Mouse (Mus musculus): ENCODE measurements around the gene Ppp1r14a.
A peak's percentile ranks its signal among the peaks of the same experiment; 100 is the strongest.

Ppp1r14a gene

GRCm38 (mm10) chr7:29303738-29304462 lies 14.8 kb downstream of the Ppp1r14a start, which contains the start of gene Dpf1:
Gene Dpf1 (plus strand): TSS chr7:29303951.
- peak; percentile 74 to 80 for DNase-seq (ENCODE audit: low spot score in 2 of 2)

DNA sequence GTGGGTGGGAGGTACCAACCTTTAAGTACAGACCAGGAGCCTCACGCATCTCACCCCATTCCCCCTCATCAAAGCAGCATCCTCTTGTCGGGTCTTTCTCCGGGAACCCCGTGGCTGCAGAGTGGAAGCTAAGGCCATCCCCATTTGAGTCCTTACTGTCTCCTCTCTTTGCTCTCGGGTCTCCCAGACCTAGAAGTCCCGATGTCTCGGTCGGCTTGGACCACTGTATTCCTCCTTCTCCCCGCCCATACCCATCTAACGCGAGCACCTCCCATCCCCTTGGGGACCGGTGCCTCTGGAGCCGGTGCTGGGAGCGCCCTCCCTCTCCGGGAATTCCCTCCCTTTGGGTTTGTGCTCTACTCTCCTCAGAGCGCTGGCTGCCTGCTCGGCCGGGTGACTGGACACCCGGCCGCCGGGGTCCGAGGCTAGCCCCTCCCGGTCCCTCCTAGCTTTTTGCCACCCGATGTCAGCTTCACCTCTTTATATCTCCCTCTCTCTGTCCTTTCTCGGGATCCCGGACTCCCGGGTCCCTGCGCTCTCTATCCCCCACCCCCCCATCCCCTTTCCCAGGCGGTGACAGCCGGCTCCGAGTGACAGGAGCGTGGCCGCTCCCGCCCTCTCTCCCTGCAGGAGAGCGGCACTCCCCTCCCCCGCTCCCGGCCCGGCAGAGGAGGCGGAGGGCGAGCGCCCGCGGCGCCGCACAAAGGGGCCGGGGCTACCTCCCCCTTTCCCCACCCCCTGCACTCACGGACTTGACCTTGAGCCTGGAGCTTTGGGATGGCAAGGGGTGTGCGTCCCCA lies 15.6 kb downstream of the Ppp1r14a start:
- DNase-seq (ENCODE audit: low spot score in 2 of 2) = peak in 1 of 2 experiments; percentile 22

GRCm38 (mm10) chr7:29305263-29305988 lies 16.3 kb downstream of the Ppp1r14a start:
- DNase-seq (ENCODE audit: low spot score in 2 of 2) = no peak

DNA sequence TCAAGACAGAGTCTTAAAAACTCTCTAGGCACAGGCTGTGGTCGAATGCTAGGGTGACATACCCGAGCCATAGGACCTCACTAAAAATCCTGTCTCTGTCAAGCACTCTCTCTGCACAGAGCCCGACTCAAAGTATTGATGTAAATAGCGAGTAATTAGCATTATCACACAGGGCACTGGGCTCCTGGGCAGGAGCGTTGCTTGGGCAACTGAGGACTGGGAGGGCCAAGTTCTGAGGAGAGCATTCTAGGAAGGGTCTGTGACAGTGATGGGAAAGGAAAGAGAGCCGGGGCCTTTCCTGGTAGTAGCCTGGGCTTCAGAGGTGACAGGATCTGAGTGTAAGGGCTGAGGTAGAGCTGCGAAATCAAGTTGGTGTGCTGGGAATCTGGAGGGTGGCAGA lies 17.0 kb downstream of the Ppp1r14a start:
- DNase-seq (ENCODE audit: low spot score in 2 of 2) = no peak

DNA sequence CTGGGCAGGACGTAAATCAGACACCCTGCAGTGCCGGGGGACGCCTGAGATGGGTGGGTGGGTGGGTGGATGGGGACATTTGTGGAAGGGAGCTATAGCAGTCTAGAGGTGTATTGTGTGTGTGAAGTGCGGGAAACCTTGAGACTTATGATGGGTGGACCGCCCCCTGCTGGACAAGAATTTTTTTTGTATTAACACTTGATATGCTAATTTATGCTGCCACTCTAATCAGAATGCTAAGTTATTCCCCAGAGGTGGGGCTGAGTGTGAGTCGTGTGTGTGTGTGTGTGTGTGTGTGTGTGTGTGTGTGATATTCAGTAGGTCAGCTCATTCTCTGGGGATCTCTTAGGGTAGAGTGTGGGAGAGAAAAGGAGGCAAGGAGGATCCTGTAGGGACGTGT lies 17.5 kb downstream of the Ppp1r14a start:
- no peak for DNase-seq (ENCODE audit: low spot score in 2 of 2)

DNA sequence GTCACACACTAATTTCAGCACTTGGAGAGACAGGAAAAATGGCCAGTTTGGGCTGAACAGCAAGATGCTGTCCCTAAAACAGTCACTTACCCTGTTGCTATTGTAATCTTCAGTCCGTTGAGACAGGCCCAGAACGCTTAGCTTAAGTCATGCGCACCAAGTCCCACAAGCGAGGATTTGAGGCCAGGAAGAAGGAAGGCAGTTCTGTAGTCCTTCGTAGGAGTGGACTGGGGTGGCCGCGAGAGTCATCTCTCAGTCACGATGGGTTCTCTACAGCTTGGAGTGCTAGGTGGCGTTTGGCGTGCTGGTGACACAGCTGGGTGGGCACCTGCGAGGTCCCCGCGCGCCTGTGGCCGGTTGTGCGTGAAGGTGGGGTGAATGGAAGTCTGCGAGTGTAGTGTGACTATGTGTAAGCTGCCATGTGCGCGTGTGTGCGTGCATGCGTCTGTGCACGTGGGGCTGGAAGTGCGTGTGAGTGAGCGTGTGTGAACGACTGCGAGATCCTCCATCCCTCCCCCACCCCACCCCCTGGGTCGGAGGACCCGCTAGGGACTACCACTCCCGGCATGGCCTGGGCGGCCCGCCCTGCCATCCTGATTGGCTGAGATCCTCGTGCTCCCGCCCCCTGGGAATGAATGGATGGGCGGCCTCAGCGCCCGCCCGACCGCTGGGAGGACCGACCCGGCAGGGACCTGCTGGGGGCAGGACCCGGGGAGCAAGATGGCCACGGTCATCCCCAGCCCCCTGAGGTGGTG lies 18.4 kb downstream of the Ppp1r14a start:
- DNase-seq (ENCODE audit: low spot score in 2 of 2) = peak; percentile 87 to 92

- peak in 1 of 2 experiments; percentile 45 for DNase-seq (ENCODE audit: low spot score in 2 of 2)
Measured at GRCm38 (mm10) chr7:29309221-29309721, 20.2 kb downstream of the Ppp1r14a start.

- no peak for DNase-seq (ENCODE audit: low spot score in 2 of 2)
Measured at GRCm38 (mm10) chr7:29309749-29310148, 20.6 kb downstream of the Ppp1r14a start.

GRCm38 (mm10) chr7:29313051-29313450 lies 23.9 kb downstream of the Ppp1r14a start:
- peak in 1 of 2 experiments; percentile 15 for DNase-seq (ENCODE audit: low spot score in 2 of 2)

DNA sequence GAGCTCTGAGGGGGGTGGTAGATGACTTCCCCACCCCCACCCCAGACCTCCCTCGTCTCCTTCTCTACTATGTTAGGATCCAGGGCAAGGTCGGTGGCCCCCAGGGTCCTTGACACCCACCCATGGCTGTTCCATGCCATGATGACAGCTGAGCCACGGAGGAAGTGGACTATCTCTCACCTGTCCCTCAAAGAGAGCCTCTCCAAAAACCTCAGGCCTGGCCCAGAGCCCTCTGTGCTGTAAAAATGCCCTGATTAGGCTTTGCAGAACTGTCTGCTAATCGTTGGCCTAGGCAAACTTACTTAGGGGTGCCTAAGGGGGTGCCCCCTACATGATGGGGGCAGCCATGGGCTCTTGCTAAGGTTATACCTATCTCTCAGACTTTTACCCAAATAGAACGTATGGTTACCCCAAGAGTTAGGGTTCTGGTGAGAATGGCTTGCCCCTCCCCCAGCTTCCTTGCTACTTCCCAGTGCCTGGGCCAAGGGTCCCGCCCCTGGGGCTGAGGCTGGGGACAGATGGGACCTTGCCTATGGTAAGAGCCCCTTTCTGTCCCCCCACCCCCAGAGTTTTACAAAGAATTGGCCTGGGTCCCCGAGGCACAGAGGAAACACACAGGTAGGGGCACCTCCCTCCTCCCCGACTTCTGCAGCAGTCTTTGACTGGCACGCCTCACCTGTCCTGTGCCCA lies 24.6 kb downstream of the Ppp1r14a start:
- DNase-seq (ENCODE audit: low spot score in 2 of 2) = no peak

GRCm38 (mm10) chr7:29314844-29315628 lies 25.9 kb downstream of the Ppp1r14a start:
- peak in 1 of 2 experiments; percentile 62 for DNase-seq (ENCODE audit: low spot score in 2 of 2)

DNA sequence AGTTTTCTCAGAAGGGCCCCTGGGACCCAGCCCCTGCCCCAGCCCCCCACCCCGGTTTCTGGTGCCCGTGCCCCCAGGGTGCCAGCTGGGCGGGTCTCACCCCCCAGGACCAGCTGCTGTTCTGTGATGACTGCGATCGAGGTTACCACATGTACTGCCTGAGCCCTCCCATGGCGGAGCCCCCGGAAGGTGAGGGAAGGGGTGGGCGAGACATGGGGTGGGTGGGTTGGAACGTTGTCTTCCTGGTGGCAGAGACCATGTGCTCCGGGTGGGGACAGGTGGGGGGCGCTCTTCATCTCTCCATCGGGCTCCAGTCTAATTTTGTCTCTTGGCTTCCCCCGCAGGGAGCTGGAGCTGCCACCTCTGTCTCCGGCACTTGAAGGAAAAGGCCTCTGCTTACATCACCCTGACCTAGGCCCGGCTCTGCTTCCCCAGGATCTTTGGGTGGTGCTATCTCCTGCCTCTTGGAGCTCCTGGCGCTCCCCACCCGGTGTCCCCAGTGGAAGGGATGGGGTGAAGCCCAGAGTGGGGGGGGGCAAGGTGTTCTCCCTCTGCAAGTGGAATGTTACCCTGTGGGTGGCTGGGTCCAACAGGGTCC lies 27.1 kb downstream of the Ppp1r14a start:
- DNase-seq (ENCODE audit: low spot score in 2 of 2) = no peak

GRCm38 (mm10) chr7:29316976-29317375 lies 27.9 kb downstream of the Ppp1r14a start:
- peak in 1 of 2 experiments; percentile 62 for DNase-seq (ENCODE audit: low spot score in 2 of 2)

DNA sequence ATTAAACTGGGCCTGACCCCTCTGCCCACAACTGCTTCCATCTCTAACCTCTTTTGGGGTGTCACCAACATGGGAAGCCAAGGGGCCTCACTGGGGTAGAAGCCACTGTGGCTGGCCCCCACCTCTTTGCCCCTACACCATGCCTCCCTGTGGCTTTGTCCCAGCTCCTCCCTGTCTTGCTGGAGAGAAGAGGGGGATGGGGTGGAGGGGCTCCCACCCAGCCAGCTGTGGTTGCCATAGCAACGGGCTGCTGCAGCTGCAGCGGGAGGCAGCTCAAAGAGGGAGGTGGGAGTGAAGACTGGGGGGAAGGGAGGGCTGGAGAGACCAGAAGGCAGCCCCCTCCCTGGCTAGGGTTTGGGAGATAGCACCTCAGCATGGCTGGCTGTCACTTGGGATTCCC lies 28.4 kb downstream of the Ppp1r14a start:
- DNase-seq (ENCODE audit: low spot score in 2 of 2) = no peak

- DNase-seq (ENCODE audit: low spot score in 2 of 2) = no peak
Measured at GRCm38 (mm10) chr7:29318115-29318911, 29.2 kb downstream of the Ppp1r14a start.

DNA sequence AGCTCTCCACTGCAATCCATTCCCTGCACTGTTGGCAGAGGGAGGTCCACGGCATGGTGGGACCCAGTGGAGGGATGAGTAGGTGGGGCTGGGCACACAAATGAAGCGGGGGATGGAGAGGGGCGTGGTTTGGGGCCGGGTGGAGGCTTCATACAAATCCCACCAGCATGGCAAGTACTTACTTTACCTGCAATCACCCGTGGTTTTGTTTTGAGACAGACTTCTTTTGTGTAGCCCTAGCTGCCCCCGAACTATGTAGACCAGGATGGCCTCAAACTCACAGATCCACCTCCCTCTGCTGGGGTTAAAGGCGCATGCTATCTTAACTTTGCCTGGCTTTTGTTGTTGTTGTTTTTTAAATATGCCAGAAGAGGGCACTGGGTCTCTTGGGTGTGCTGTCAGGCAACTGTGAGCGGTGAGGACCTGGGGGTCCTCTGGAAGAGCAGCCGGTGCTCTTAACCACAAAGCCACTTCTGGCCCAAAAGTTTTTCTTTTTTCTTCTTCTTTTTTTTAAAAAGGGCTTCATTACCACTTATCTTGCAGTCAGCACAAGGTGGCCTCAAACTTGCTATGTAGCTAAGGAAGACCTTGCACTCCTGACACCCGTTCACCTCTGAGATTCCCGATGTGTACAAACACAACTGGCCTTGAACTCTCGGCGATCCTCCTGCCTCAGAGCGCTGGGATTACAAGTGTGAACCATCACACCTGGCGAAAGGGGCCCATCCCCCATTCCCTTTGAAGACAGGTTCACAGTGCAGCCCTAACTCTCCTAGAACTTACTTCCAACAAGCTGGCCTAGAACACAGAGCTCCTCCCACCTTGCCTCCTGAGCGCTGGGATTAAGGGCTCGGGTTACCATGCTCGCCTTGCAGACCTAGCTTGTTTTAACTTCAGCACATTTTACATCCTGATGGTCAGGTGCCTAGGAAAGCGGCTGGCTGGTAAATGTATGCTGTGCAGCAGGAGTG lies 30.5 kb downstream of the Ppp1r14a start:
- no peak for DNase-seq (ENCODE audit: low spot score in 2 of 2)

- DNase-seq (ENCODE audit: low spot score in 2 of 2) = no peak
Measured at GRCm38 (mm10) chr7:29327087-29327486, 38.0 kb downstream of the Ppp1r14a start.
